19 mouse cellular contexts compared by ENCODE assay signal in genomic region chr7:110166233-110166632, GRCm38 (mm10). TPM values are rescaled to one million over a fixed set of nuclear protein-coding genes. Genes with fewer than 3 reads are reported as not detected.
DNase-seq lines count a peak whose midpoint lies in the region; ATAC-seq and TF ChIP-seq lines count a peak whose summit lies in the region.
"Had no signal": no experiment of that assay in that cellular context is flagged by ENCODE, and none has a peak within 500 bp of the region (broad histone marks: within the 10 kb centered on the region; RNA-seq: fewer than 3 reads in every experiment).

No protein-coding gene starts in this region.

- H3K4me1 ChIP-seq in intestine, postnatal 0 days (replicated peaks; ENCODE audit: control insufficient read depth, insufficient read depth, low read length): no peaks in the 10 kb centered on the region
- H3K4me1 ChIP-seq: embryonic facial prominence, embryonic 12.5 days; limb, embryonic 12.5 days had no signal

- DNase-seq in cerebellum, adult 9-10 months: peak; percentile 3
- no peak for DNase-seq in cerebellum, postnatal 25 days
- peak; percentile 57 for DNase-seq in CD4-positive, CD25-positive, alpha-beta regulatory T cell, adult 2 months (ENCODE audit: low read depth, low spot score)
- peak; percentile 40 for DNase-seq in c-Kit-positive CD71-negative TER-119-negative erythroid progenitor cells, embryonic 14.5 days (ENCODE audit: low read depth)
- DNase-seq in thymus, postnatal 14 days: no peak
- DNase-seq: adrenal gland, postnatal 25 days; cerebellum, adult 2 months; gastrocnemius, postnatal 14 days; heart, postnatal 10 days; kidney, adult 9 months; midbrain, embryonic 14.5 days; right cerebral cortex, postnatal 14 days had no signal

- no peaks in the 10 kb centered on the region for H3K27me3 ChIP-seq in intestine, postnatal 0 days (replicated peaks; ENCODE audit: control insufficient read depth, insufficient read depth, low read length)
- H3K27me3 ChIP-seq: embryonic facial prominence, embryonic 12.5 days; limb, embryonic 12.5 days; Patski had no signal

- H3K4me3 ChIP-seq in intestine, postnatal 0 days (ENCODE audit: low read depth, low read length): no peak overlapping the region
- H3K4me3 ChIP-seq: embryonic facial prominence, embryonic 12.5 days; limb, embryonic 12.5 days had no signal

- H3K36me3 ChIP-seq in intestine, postnatal 0 days (ENCODE audit: control insufficient read depth, insufficient read depth): no peaks in the 10 kb centered on the region
- H3K36me3 ChIP-seq: embryonic facial prominence, embryonic 12.5 days; limb, embryonic 12.5 days had no signal

- no peak for TF ChIP-seq CTCF in intestine, postnatal 0 days (IDR thresholded peaks at IDR 0.05; ENCODE audit: low read depth)

- H3K9me3 ChIP-seq in intestine, postnatal 0 days (ENCODE audit: control insufficient read depth): no peaks in the 10 kb centered on the region
- H3K9me3 ChIP-seq: embryonic facial prominence, embryonic 12.5 days; limb, embryonic 12.5 days had no signal

- no peak overlapping the region for H3K4me2 ChIP-seq in intestine, postnatal 0 days (replicated peaks; ENCODE audit: low read depth)
- H3K4me2 ChIP-seq: embryonic facial prominence, embryonic 12.5 days; limb, embryonic 12.5 days had no signal

- ATAC-seq in neutrophil, adult 5-6 weeks (ENCODE audit: extremely low read depth, insufficient number of reproducible peaks, low FRiP score, poor library complexity, severe bottlenecking): peak; percentile 67
- no peak for ATAC-seq in intestine, postnatal 0 days
- no peak for ATAC-seq in erythroid progenitor cell, adult 5-6 weeks (replicated peaks; ENCODE audit: low FRiP score, poor library complexity, severe bottlenecking)
- ATAC-seq: forebrain, embryonic 16.5 days; Patski had no signal

- H3K9ac ChIP-seq in intestine, postnatal 0 days (ENCODE audit: low read depth, low read length): no peak overlapping the region
- H3K9ac ChIP-seq: embryonic facial prominence, embryonic 12.5 days; limb, embryonic 12.5 days had no signal

- WGBS in intestine, postnatal 0 days: 75% methylated on average over 8 of the region's 8 CpGs

- H3K27ac ChIP-seq in intestine, postnatal 0 days (ENCODE audit: low read depth, low read length): no peak overlapping the region
- H3K27ac ChIP-seq: embryonic facial prominence, embryonic 12.5 days; limb, embryonic 12.5 days had no signal

RNA-seq across cellular contexts. Expression of gene Wee1, which starts 44.4 kb away (rescaled TPM):
- total RNA-seq in neutrophil, adult 5-6 weeks (2017): 1.2 and 1.4 TPM in 2 replicates
- polyA plus RNA-seq in intestine, postnatal 0 days (2015; fragmentation: Nextera tagmentation; extraction: Ambion mirVana): 9.9 TPM in 2 replicates
- 34.6 and 54.9 TPM in 2 replicates for total RNA-seq in erythroid progenitor cell, adult 5-6 weeks (2015; ENCODE audit: low replicate concordance)
- total RNA-seq in erythroid progenitor cell, adult 5-6 weeks (2017; ENCODE audit: low replicate concordance): 22.3 and 28.8 TPM in 2 replicates

RNA-seq across cellular contexts. Expression of gene Swap70, which starts 55.3 kb away (rescaled TPM):
- 343 and 346 TPM in 2 replicates for total RNA-seq in neutrophil, adult 5-6 weeks (2017)
- 11.1 and 12.9 TPM in 2 replicates for polyA plus RNA-seq in intestine, postnatal 0 days (2015; fragmentation: Nextera tagmentation; extraction: Ambion mirVana)
- 10.5 and 11.7 TPM in 2 replicates for total RNA-seq in erythroid progenitor cell, adult 5-6 weeks (2015; ENCODE audit: low replicate concordance)
- 10.5 and 18.2 TPM in 2 replicates for total RNA-seq in erythroid progenitor cell, adult 5-6 weeks (2017; ENCODE audit: low replicate concordance)

Comparison
In these comparisons a context has a peak if more than half of its experiments do, and no peak if none do; other contexts are left out.
1. DNase-seq: peak in cerebellum, adult 9-10 months (single experiment), CD4-positive, CD25-positive, alpha-beta regulatory T cell, adult 2 months (single experiment) and c-Kit-positive CD71-negative TER-119-negative erythroid progenitor cells, embryonic 14.5 days (single experiment); none in cerebellum, postnatal 25 days (0 of 2) and thymus, postnatal 14 days (single experiment).
2. RNA of gene Swap70, which starts 55.3 kb away (total RNA-seq): 343 to 346 TPM in neutrophil, adult 5-6 weeks; 10.5 to 18.2 TPM in erythroid progenitor cell, adult 5-6 weeks; every median in the first group is over 10 times any median in the second.